Comparison of ENCODE assay signal across 9 mouse cellular contexts in the genomic region with DNA sequence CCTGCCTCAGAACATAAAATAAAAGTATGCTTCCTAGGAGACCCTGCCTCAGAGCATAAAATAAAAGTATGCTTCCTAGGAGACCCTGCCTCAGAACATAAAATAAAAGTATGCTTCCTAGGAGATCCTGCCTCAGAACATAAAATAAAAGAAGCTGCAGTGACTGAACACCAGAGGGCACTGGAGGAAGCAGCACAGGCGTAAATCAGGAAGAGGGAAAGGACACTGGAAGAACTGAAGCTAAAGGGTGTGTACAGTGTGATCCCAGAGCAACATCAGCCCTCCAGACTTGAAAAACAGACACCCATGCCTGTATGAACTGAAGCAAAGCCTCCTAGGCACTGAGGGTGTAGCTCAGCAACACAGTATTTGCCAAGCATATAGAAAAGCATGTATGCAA. TPM values are rescaled to one million over a fixed set of nuclear protein-coding genes. Genes with fewer than 3 reads are reported as not detected.
DNase-seq lines count a peak whose midpoint lies in the region; ATAC-seq and TF ChIP-seq lines count a peak whose summit lies in the region.
"Had no signal": no experiment of that assay in that cellular context is flagged by ENCODE, and none has a peak within 500 bp of the region (broad histone marks: within the 10 kb centered on the region; RNA-seq: fewer than 3 reads in every experiment).

No protein-coding gene starts in this region.

- H3K9ac ChIP-seq in forebrain, embryonic 14.5 days (ENCODE audit: low read length) = no peak overlapping the region
- H3K9ac ChIP-seq in forebrain, embryonic 13.5 days = no peak overlapping the region
- no peak overlapping the region for H3K9ac ChIP-seq in lung, postnatal 0 days (replicated peaks; ENCODE audit: low read depth)
- H3K9ac ChIP-seq: liver, embryonic 13.5 days had no signal

- TF ChIP-seq POLR2A in brain, embryonic 14.5 days (IDR thresholded peaks at IDR 0.05; ENCODE audit: borderline replicate concordance, extremely low read depth, insufficient read depth, insufficient read length, poor library complexity, severe bottlenecking) = no peak

- peak; percentile 40 for DNase-seq in forebrain, embryonic 14.5 days (ENCODE audit: low spot score)
- peak; percentile 54 for DNase-seq in lung, postnatal 0 days (ENCODE audit: low spot score)
- no peak for DNase-seq in lung, postnatal 25 days (ENCODE audit: low spot score)
- peak; percentile 33 for DNase-seq in brain, embryonic 14.5 days (ENCODE audit: low read depth)
- DNase-seq in retina, postnatal 7 days (ENCODE audit: low read depth, low spot score) = peak; percentile 5
- DNase-seq in gastrocnemius, postnatal 14 days = no peak
- no peak for DNase-seq in frontal cortex, adult 2 months (ENCODE audit: extremely low spot score in 1 of 2, low spot score in 1 of 2)
- DNase-seq: liver, embryonic 13.5 days had no signal

- H3K9me3 ChIP-seq in forebrain, embryonic 14.5 days (replicated peaks; ENCODE audit: control insufficient read depth, low read length) = no peaks in the 10 kb centered on the region
- H3K9me3 ChIP-seq in forebrain, embryonic 13.5 days (replicated peaks) = no peaks in the 10 kb centered on the region
- H3K9me3 ChIP-seq in lung, postnatal 0 days (ENCODE audit: low read length) = no peaks in the 10 kb centered on the region
- H3K9me3 ChIP-seq: liver, embryonic 13.5 days had no signal

- TF ChIP-seq EP300 in lung, postnatal 0 days (IDR thresholded peaks at IDR 0.05) = no peak

- no peaks in the 10 kb centered on the region for H3K27me3 ChIP-seq in forebrain, embryonic 14.5 days (replicated peaks; ENCODE audit: control insufficient read depth, insufficient read depth, low read length)
- H3K27me3 ChIP-seq in forebrain, embryonic 13.5 days = no peaks in the 10 kb centered on the region
- no peaks in the 10 kb centered on the region for H3K27me3 ChIP-seq in lung, postnatal 0 days (replicated peaks; ENCODE audit: insufficient read depth, low read length)
- H3K27me3 ChIP-seq: liver, embryonic 13.5 days had no signal

- H3K36me3 ChIP-seq in forebrain, embryonic 14.5 days (ENCODE audit: control insufficient read depth, insufficient read depth, low read length) = peaks cover 41% of the 10 kb centered on the region
- peaks cover 50% of the 10 kb centered on the region for H3K36me3 ChIP-seq in forebrain, embryonic 13.5 days (ENCODE audit: poor library complexity, severe bottlenecking)
- H3K36me3 ChIP-seq in lung, postnatal 0 days (ENCODE audit: insufficient read depth, low read length) = peaks cover 13% of the 10 kb centered on the region; the same call in 1 of the 2 replicates

- 16% methylated on average over 1 of the region's 1 CpGs for WGBS in forebrain, embryonic 14.5 days
- WGBS in forebrain, embryonic 13.5 days = 5% methylated on average over 1 of the region's 1 CpGs
- WGBS in lung, postnatal 0 days = 21% methylated on average over 1 of the region's 1 CpGs

- no peaks in the 10 kb centered on the region for H3K4me1 ChIP-seq in forebrain, embryonic 14.5 days (ENCODE audit: control insufficient read depth, insufficient read depth, low read length)
- no peaks in the 10 kb centered on the region for H3K4me1 ChIP-seq in forebrain, embryonic 13.5 days
- H3K4me1 ChIP-seq in lung, postnatal 0 days (ENCODE audit: insufficient read depth, low read depth, low read length) = no peaks in the 10 kb centered on the region
- H3K4me1 ChIP-seq: liver, embryonic 13.5 days had no signal

- H3K4me2 ChIP-seq in forebrain, embryonic 14.5 days (ENCODE audit: low read length) = no peak overlapping the region
- no peak overlapping the region for H3K4me2 ChIP-seq in forebrain, embryonic 13.5 days
- no peak overlapping the region for H3K4me2 ChIP-seq in lung, postnatal 0 days (replicated peaks; ENCODE audit: low read depth, low read length)
- H3K4me2 ChIP-seq: liver, embryonic 13.5 days had no signal

- no peak overlapping the region for H3K4me3 ChIP-seq in forebrain, embryonic 14.5 days (ENCODE audit: low read depth, low read length)
- H3K4me3 ChIP-seq in forebrain, embryonic 13.5 days = no peak overlapping the region
- no peak overlapping the region for H3K4me3 ChIP-seq in lung, postnatal 0 days (ENCODE audit: low read depth, low read length)
- H3K4me3 ChIP-seq: liver, embryonic 13.5 days had no signal

- H3K27ac ChIP-seq in forebrain, embryonic 14.5 days (ENCODE audit: low read depth, low read length) = no peak overlapping the region
- H3K27ac ChIP-seq in forebrain, embryonic 13.5 days = no peak overlapping the region
- H3K27ac ChIP-seq in lung, postnatal 0 days (ENCODE audit: low read length) = no peak overlapping the region
- H3K27ac ChIP-seq: liver, embryonic 13.5 days had no signal

- ATAC-seq in forebrain, embryonic 14.5 days = no peak
- no peak for ATAC-seq in forebrain, embryonic 13.5 days
- no peak for ATAC-seq in lung, postnatal 0 days

- intact Hi-C loops in gastrocnemius, postnatal 14 days (cut with DNase I; ENCODE audit: low total_unique reads) = no loop called here

- peak; percentile 72 for TF ChIP-seq CTCF in lung, postnatal 0 days (IDR thresholded peaks at IDR 0.05)
- TF ChIP-seq CTCF in brain, embryonic 14.5 days (IDR thresholded peaks at IDR 0.05; ENCODE audit: borderline replicate concordance, extremely low read depth, insufficient read depth, insufficient read length) = peak; percentile 67; the same call in 1 of the 2 replicates

RNA-seq across cellular contexts. Expression of gene Eapp, which starts 12.5 kb away (rescaled TPM):
- polyA plus RNA-seq in forebrain, embryonic 14.5 days (2014; fragmentation: Nextera tagmentation; extraction: Ambion mirVana) = 84.0 and 87.0 TPM in 2 replicates
- 89.6 and 106 TPM in 2 replicates for polyA plus RNA-seq in forebrain, embryonic 13.5 days (2015; fragmentation: Nextera tagmentation; extraction: Ambion mirVana)
- polyA plus RNA-seq in lung, postnatal 0 days (2015; fragmentation: Nextera tagmentation; extraction: Ambion mirVana) = 80.8 and 82.5 TPM in 2 replicates
- polyA plus RNA-seq in brain, embryonic 14.5 days (2012; rRNA removed) = 21.9 and 28.0 TPM in 2 replicates
- 10 to 100 TPM; 17.5 to 19.6 TPM for total RNA-seq in gastrocnemius, postnatal 14 days (2021)
- 26.9 and 30.2 TPM in 2 replicates for polyA plus RNA-seq in frontal cortex, adult 2 months (2012; rRNA removed)

RNA-seq across cellular contexts. Expression of gene Sptssa, which starts 26.8 kb away (rescaled TPM):
- 193 and 196 TPM in 2 replicates for polyA plus RNA-seq in forebrain, embryonic 14.5 days (2014; fragmentation: Nextera tagmentation; extraction: Ambion mirVana)
- 182 and 185 TPM in 2 replicates for polyA plus RNA-seq in forebrain, embryonic 13.5 days (2015; fragmentation: Nextera tagmentation; extraction: Ambion mirVana)
- polyA plus RNA-seq in lung, postnatal 0 days (2015; fragmentation: Nextera tagmentation; extraction: Ambion mirVana) = 134 and 155 TPM in 2 replicates
- 93.7 and 104 TPM in 2 replicates for polyA plus RNA-seq in brain, embryonic 14.5 days (2012; rRNA removed)
- 10 to 100 TPM; 19.1 to 22.9 TPM for total RNA-seq in gastrocnemius, postnatal 14 days (2021)
- polyA plus RNA-seq in frontal cortex, adult 2 months (2012; rRNA removed) = 55.3 and 56.0 TPM in 2 replicates

Comparison
In these comparisons a context has a peak if more than half of its experiments do, and no peak if none do; other contexts are left out.
1. DNase-seq: peak in forebrain, embryonic 14.5 days (single experiment), lung, postnatal 0 days (single experiment), brain, embryonic 14.5 days (single experiment) and retina, postnatal 7 days (single experiment); none in lung, postnatal 25 days (single experiment), gastrocnemius, postnatal 14 days (single experiment) and frontal cortex, adult 2 months (0 of 2).